Mouse (Mus musculus): ENCODE results near the gene Fam117a.

DNA sequence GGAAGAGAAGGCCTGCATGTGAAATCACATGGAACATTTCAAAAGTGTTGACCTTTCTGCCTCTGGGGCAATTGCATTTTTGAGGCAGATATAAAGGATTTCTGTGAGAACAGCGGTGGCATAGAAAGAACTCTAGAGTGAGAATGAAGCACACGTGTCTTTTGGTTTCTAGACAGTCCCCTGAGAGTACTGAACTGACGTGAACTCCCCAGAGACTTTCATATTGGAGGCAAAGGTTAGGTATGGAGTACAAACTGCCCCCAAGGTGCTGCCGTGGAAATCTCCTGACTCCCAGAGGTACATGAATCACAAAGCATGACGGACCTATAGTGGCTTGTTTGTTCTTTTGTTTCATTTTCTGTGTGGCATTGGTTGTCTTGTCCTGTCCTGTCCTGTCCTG, 8.2 kb upstream of the Fam117a start:
- TF ChIP-seq CTCF (conservative IDR thresholded peaks at IDR 0.05; ENCODE audit: insufficient read depth, insufficient read length, low read depth, low read length) (no peak), POLR2A (IDR thresholded peaks at IDR 0.05; ENCODE audit: low read depth, low read length) (no peak)

All from kidney, adult 2 months (tissue).